Mouse (Mus musculus) hindbrain, embryonic 10.5 days (tissue): Measurements from ENCODE around the gene Prr14l. TPM values are rescaled to one million over a fixed set of nuclear protein-coding genes. Genes with fewer than 3 reads are reported as not detected.
"Not testable (repeated sequence)": the region's sequence is repeated elsewhere in the genome, so short reads cannot be mapped to it uniquely, and the experiment has no call there.

Experiments used
- DNase-seq: peaks from one replicate; pipeline ENCODE4 v3.0.0-alpha.2; 2017; ENCODE audit warnings: low spot score
- H3K27ac ChIP-seq: fragments of 300-500 bp; sonication (generic); 2 replicates; pipeline ENCODE4 v1.5.1; 2016; ENCODE audit warnings: mild to moderate bottlenecking, moderate library complexity
- H3K27me3 ChIP-seq: fragments of 300-500 bp; sonication (generic); 2 replicates; pipeline ENCODE4 v1.6.1; 2016; ENCODE audit warnings: mild to moderate bottlenecking; ENCODE audit not compliant: poor library complexity, insufficient read depth, severe bottlenecking
- H3K36me3 ChIP-seq: fragments of 300-500 bp; sonication (generic); 2 replicates; pipeline ENCODE4 v1.6.1; 2016; ENCODE audit warnings: mild to moderate bottlenecking, moderate library complexity
- H3K4me1 ChIP-seq: fragments of 300-500 bp; sonication (generic); replicated peaks from 2 replicates; pipeline ENCODE4 v1.6.1; 2016; ENCODE audit warnings: mild to moderate bottlenecking
- H3K4me3 ChIP-seq: fragments of 300-500 bp; sonication (generic); 2 replicates; pipeline ENCODE4 v1.5.1; 2016; ENCODE audit warnings: mild to moderate bottlenecking, moderate library complexity
- H3K9me3 ChIP-seq: fragments of 300-500 bp; sonication (generic); 2 replicates; pipeline ENCODE4 v1.6.1; 2016; ENCODE audit warnings: mild to moderate bottlenecking, moderate library complexity
- WGBS: fragments of 180-500 bp; shearing (Covaris S2); methylation state at CpG from one replicate; pipeline ENCODE4 v1.1.7; 2016; 5-methylcytosine and 5-hydroxymethylcytosine counted together
- polyA plus RNA-seq: library from polyadenylated mRNA; unstranded; fragments of >200 nt; fragmentation: Nextera tagmentation; extraction: Ambion mirVana; gene quantifications from 2 replicates; pipeline ENCODE4 v1.2.1, GENCODE M21; 2016

The Prr14l gene
- polyA plus RNA-seq, 1 experiment from 2014 or later: 18.2 TPM

GRCm38 (mm10) chr5:32849178-32849577, 4.9 kb downstream of the Prr14l start:
- H3K36me3 ChIP-seq: peaks cover 74% of the 10 kb centered on the region
- 97% methylated on average over 3 of the region's 3 CpGs for WGBS

GRCm38 (mm10) chr5:32840029-32840428, 14.0 kb downstream of the Prr14l start:
- 93% methylated on average over 2 of the region's 2 CpGs for WGBS
- no peaks in the 10 kb centered on the region for H3K4me1 ChIP-seq

More at GRCm38 (mm10) chr5:32849178-32849577, 4.9 kb downstream of the Prr14l start:
- no peak overlapping the region for H3K27ac ChIP-seq
- H3K4me1 ChIP-seq: peaks cover 26% of the 10 kb centered on the region
- H3K9me3 ChIP-seq: no peaks in the 10 kb centered on the region
- no peak for DNase-seq
- H3K4me3 ChIP-seq: no peak overlapping the region
- no peaks in the 10 kb centered on the region for H3K27me3 ChIP-seq

GRCm38 (mm10) chr5:32836976-32837375, 17.1 kb downstream of the Prr14l start:
- no peak for DNase-seq
- H3K9me3 ChIP-seq: no peaks in the 10 kb centered on the region
- H3K36me3 ChIP-seq: peaks cover 95% of the 10 kb centered on the region
- no peaks in the 10 kb centered on the region for H3K4me1 ChIP-seq
- no peaks in the 10 kb centered on the region for H3K27me3 ChIP-seq
- no peak overlapping the region for H3K27ac ChIP-seq
- H3K4me3 ChIP-seq: no peak overlapping the region
- 94% methylated on average over 5 of the region's 5 CpGs for whole genome bisulfite sequencing

More at GRCm38 (mm10) chr5:32840029-32840428, 14.0 kb downstream of the Prr14l start:
- DNase-seq: no peak
- Histone ChIP-seq H3K4me3 (no peak overlapping the region), H3K27ac (no peak overlapping the region), H3K9me3 (no peaks in the 10 kb centered on the region), H3K27me3 (no peaks in the 10 kb centered on the region), H3K36me3 (peaks cover 97% of the 10 kb centered on the region)

- Histone ChIP-seq H3K27me3 (no peaks in the 10 kb centered on the region), H3K9me3 (no peaks in the 10 kb centered on the region), H3K36me3 (peaks cover 96% of the 10 kb centered on the region), H3K4me3 (no peak overlapping the region), H3K4me1 (no peaks in the 10 kb centered on the region), H3K27ac (no peak overlapping the region)
- no peak for DNase-seq
- 91% methylated on average over 1 of the region's 1 CpGs for WGBS
Measured at GRCm38 (mm10) chr5:32834497-32834896, 19.6 kb downstream of the Prr14l start.

- Histone ChIP-seq H3K9me3 (no peaks in the 10 kb centered on the region), H3K27ac (no peak overlapping the region), H3K27me3 (no peaks in the 10 kb centered on the region), H3K4me1 (no peaks in the 10 kb centered on the region), H3K4me3 (no peak overlapping the region), H3K36me3 (peaks cover 96% of the 10 kb centered on the region)
- WGBS: 93% methylated on average over 2 of the region's 2 CpGs
- DNase-seq: no peak
Measured at GRCm38 (mm10) chr5:32830054-32830453, 24.0 kb downstream of the Prr14l start.

GRCm38 (mm10) chr5:32828766-32829165, 25.3 kb downstream of the Prr14l start:
- not testable (repeated sequence) for H3K4me3 ChIP-seq, H3K4me1 ChIP-seq, DNase-seq, H3K9me3 ChIP-seq, H3K27me3 ChIP-seq, H3K27ac ChIP-seq
- 92% methylated on average over 1 of the region's 1 CpGs for WGBS
- peaks cover 83% of the 10 kb centered on the region for H3K36me3 ChIP-seq

GRCm38 (mm10) chr5:32827009-32827408, 27.0 kb downstream of the Prr14l start, which contains the start of gene Gm20671:
TSS of gene Gm20671 (minus strand) at chr5:32827109.
- Histone ChIP-seq H3K9me3 (no peaks in the 10 kb centered on the region), H3K4me3 (no peak within 1 kb of the TSS), H3K27ac (no peak within 1 kb of the TSS), H3K27me3 (no peaks in the 10 kb centered on the region), H3K36me3 (peaks cover 84% of the 10 kb centered on the region), H3K4me1 (no peaks in the 10 kb centered on the region)
- DNase-seq: no peak
- 94% methylated on average over 7 of the region's 7 CpGs for WGBS

- no peaks in the 10 kb centered on the region for H3K4me1 ChIP-seq
- 95% methylated on average over 8 of the region's 8 CpGs for WGBS
- no peak for DNase-seq
- no peak overlapping the region for H3K27ac ChIP-seq
- peaks cover 86% of the 10 kb centered on the region for H3K36me3 ChIP-seq
- no peaks in the 10 kb centered on the region for H3K9me3 ChIP-seq
- no peak overlapping the region for H3K4me3 ChIP-seq
- H3K27me3 ChIP-seq: no peaks in the 10 kb centered on the region
Measured at GRCm38 (mm10) chr5:32820471-32820870, 33.6 kb downstream of the Prr14l start.

- H3K9me3 ChIP-seq: no peaks in the 10 kb centered on the region
- no peaks in the 10 kb centered on the region for H3K27me3 ChIP-seq
- no peak for DNase-seq
- 92% methylated on average over 4 of the region's 4 CpGs for WGBS
- H3K4me1 ChIP-seq: no peaks in the 10 kb centered on the region
- H3K4me3 ChIP-seq: no peak overlapping the region
- peaks cover 86% of the 10 kb centered on the region for H3K36me3 ChIP-seq
- H3K27ac ChIP-seq: no peak overlapping the region
Measured at GRCm38 (mm10) chr5:32815396-32815795, 38.7 kb downstream of the Prr14l start.

- H3K4me1 ChIP-seq, H3K27ac ChIP-seq, H3K4me3 ChIP-seq, DNase-seq, H3K9me3 ChIP-seq, H3K27me3 ChIP-seq: not testable (repeated sequence)
- 80% methylated on average over 1 of the region's 1 CpGs for WGBS
- H3K36me3 ChIP-seq: peaks cover 39% of the 10 kb centered on the region
Measured at GRCm38 (mm10) chr5:32786454-32786853, 67.6 kb downstream of the Prr14l start.

- peaks cover 5% of the 10 kb centered on the region for H3K4me1 ChIP-seq
- H3K9me3 ChIP-seq: no peaks in the 10 kb centered on the region
- H3K27ac ChIP-seq: peak within 1 kb of the TSS; percentile 80
- H3K36me3 ChIP-seq: peaks cover 39% of the 10 kb centered on the region
- under 1% methylated on average over 52 of the region's 52 CpGs for WGBS
- no peaks in the 10 kb centered on the region for H3K27me3 ChIP-seq
- peak within 1 kb of the TSS; percentile 70 for H3K4me3 ChIP-seq
- DNase-seq: peak; percentile 92
Measured at GRCm38 (mm10) chr5:32785313-32785915, 68.6 kb downstream of the Prr14l start, which contains the start of gene Pisd. TSS of gene Pisd (minus strand) at chr5:32785646.

- DNase-seq: no peak
- Histone ChIP-seq H3K4me3 (peak overlapping the region; percentile 70), H3K9me3 (no peaks in the 10 kb centered on the region), H3K4me1 (peaks cover 5% of the 10 kb centered on the region), H3K27me3 (no peaks in the 10 kb centered on the region), H3K36me3 (peaks cover 34% of the 10 kb centered on the region), H3K27ac (0 out of 2 replicates have a peak overlapping the region, but pooled peaks have one; percentile 80)
- WGBS: 32% methylated on average over 5 of the region's 5 CpGs
Measured at GRCm38 (mm10) chr5:32784726-32785125, 69.3 kb downstream of the Prr14l start.

- peaks cover 5% of the 10 kb centered on the region for H3K4me1 ChIP-seq
- peaks cover 16% of the 10 kb centered on the region for H3K36me3 ChIP-seq
- no peaks in the 10 kb centered on the region for H3K27me3 ChIP-seq
- no peak overlapping the region for H3K27ac ChIP-seq
- no peak for DNase-seq
- WGBS: 93% methylated on average over 5 of the region's 5 CpGs
- H3K9me3 ChIP-seq: no peaks in the 10 kb centered on the region
- H3K4me3 ChIP-seq: no peak overlapping the region
Measured at GRCm38 (mm10) chr5:32781596-32781995, 72.5 kb downstream of the Prr14l start.
